Comparison of ENCODE assay signal across 12 mouse cellular contexts in genomic region chr7:57711709-57712108, GRCm38 (mm10).
"Had no signal": no experiment of that assay in that cellular context is flagged by ENCODE, and none has a peak within 500 bp of the region (broad histone marks: within the 10 kb centered on the region; RNA-seq: fewer than 3 reads in every experiment).

No protein-coding gene starts in this region.

- DNase-seq: retina, postnatal 1 day; right cerebral cortex, adult 18-20 months; right cerebral cortex, postnatal 14 days; right cerebral cortex, postnatal 25 days; right cerebral cortex, postnatal 4 days; spleen, adult 18-20 months; thymus, adult 18-20 months; thymus, adult 2 months; thymus, postnatal 14 days; thymus, postnatal 25 days; thymus, postnatal 36 days; thymus, postnatal 4 days had no signal
